Mouse (Mus musculus) kidney, postnatal 25 days (tissue): ENCODE results near the gene Cdh1.

ENCODE experiments used
- DNase-seq, 2 experiments: peaks; one replicate each; pipeline ENCODE4 v3.0.0; 2021; ENCODE audit warnings: mixed read lengths in 2 of 2

The Cdh1 gene

DNA sequence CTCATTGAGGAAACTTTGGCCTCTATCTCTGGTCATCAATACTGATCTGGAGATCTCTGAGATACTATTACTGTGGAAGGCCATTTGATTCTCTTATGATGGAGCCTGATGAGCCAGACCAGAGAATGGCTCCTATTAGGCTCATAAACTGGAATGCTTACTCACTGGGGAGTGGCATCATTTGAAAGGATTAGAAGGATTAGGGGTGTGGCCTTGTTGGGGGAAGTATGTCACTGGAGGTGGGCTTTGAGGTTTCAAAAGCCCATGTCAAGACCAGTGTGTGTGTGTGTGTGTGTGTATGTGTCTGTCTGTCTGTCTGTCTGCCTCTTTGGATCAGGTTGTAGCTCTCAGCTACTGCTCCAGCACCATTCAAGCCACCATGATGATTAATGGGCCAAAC lies 20.8 kb downstream of the Cdh1 start:
- no peak for DNase-seq

DNA sequence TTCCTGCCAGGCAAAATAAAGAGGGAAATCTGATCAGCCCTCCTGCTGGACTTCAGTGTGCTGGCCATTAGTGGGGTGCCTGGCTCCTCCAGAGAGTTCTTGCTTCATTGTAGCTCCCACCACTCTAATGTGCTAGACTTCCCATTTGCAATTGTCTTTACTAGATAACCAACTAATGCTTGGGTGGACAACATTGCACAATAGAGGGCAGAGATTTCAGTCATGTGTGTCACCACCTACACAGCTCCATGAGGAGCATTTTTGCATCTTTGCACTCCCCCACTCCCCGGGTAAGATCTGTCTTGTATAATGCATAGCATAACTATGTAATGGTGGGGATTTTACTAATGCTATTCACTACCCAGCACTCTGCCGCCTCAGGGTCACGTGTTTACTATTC lies 21.6 kb downstream of the Cdh1 start:
- DNase-seq = no peak

DNA sequence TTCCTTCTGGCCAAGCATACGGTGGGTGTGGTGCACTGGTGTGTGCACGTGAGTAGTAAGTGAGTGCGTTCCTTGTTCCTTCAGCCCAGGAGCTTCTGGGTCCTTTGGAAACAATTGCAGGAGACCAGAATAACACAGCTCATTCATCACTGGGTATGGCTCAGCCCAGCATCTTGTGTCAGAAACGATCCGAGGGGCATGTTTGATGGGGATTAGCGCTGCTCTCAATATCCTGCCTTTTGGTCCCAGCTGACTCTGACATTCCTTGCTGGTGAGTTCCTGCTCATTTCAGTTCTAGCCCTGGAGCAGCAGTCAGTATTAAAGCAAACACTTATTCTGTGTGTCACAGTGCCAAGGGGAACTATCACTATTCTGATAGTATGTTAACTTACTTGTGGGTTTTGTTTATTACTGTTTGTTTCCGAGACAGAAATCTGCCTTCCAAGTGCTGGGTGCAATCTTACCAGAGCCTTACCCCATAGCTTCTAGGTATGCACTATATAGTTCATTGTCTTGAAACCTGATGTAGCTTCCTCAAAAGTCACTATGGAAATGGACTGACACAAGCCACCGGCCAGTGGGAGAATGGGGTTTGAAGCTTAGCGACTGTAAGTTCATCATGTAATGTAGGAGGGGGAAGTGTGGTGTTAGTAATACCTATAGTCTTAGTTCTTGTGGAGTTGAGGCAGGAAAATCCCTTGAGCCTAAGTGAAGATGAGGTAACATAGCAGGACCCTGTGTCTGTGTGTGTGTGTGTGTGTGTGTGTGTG lies 23.1 kb downstream of the Cdh1 start:
- DNase-seq = no peak

DNA sequence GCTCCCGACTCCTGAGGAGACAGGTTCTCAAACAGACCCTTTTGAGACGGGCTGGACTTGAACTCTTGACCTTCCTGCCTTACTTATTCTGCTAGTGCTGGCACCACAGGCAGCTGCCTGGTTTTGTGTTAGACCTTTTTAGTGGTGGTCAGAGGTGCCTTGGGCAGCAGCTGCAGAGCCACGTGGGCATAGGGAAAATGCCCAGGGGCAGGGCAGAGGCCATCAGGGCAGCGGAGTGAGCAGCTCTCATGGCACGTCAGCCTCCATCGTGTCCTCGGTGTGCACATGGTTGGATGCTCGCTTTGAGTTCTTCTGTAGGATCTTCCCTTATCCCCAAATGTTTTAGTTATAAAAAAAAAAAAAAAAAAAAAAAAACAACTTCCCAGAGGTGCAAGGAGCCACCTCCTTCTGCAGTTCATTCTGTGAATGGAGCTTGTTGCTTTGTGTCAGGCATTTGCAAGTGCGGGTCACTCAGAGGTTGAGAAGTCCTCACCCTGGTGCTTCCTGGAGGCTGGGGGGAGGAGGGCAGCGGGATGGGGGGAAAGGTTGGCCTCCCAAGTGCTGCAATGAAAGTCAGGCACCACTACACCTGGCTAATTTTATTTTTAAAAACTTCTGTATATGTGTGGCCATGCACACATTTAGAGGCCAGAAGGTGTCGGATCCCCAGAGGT lies 25.3 kb downstream of the Cdh1 start:
- peak; percentile 33 to 69 for DNase-seq

DNA sequence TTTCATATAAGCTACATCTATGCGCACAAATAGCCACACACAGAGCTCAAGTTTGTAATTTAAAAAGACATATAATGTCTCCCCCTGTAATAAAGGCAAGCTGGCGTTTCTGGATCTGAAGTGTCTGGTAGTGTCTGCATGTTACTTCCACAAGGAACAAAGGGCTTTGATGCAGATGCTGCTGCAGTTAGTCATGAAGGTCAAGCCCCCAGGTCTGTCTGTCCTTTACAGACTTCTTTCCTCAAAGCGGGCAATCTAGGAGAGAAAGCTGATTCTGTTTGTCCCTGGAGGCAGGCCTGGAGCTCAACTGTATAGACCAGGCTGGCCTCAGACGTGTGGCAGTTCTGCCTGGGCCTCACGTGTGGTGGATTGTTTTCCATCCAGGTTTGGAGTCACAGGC lies 26.3 kb downstream of the Cdh1 start:
- no peak for DNase-seq

DNA sequence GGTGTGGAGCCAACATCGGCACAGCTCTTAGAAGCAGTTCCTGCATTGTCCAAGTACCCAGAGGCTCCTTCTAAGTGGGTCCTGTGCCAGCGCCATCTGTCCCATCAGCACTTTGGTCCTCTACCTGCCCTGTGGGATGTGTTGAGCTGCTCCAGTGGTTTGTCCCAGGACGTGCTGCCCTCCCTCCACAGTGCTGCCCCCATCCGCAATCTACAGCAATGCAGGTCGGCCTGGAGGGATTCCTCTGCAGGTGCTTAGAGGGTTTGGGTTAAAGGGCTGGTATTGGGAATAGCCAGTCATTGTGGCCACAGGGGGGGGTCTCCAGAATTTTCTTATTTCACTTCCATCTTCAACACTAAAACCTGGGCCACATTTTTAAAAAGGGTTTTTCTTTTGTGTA lies 28.8 kb downstream of the Cdh1 start:
- no peak for DNase-seq

DNA sequence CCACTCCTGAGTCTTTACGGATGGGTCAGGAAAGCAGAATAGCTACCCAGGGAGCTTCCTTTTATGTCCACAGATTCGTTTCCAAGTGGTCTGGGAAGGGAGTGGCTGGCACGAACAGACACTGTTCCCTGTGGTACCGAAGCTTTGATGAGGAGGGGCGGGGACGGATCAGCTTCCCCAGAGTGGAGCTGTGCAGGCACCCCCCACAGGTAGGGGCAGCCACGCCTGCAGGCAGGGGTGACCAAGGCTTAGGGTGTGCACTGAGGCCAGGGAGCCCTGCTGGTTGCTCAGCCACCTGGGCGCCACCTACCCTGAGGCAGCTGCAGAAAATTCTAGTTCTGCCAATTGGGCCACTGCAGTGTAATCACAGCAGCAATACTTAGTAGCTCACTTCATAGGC lies 29.5 kb downstream of the Cdh1 start:
- peak; percentile 31 to 59 for DNase-seq

DNA sequence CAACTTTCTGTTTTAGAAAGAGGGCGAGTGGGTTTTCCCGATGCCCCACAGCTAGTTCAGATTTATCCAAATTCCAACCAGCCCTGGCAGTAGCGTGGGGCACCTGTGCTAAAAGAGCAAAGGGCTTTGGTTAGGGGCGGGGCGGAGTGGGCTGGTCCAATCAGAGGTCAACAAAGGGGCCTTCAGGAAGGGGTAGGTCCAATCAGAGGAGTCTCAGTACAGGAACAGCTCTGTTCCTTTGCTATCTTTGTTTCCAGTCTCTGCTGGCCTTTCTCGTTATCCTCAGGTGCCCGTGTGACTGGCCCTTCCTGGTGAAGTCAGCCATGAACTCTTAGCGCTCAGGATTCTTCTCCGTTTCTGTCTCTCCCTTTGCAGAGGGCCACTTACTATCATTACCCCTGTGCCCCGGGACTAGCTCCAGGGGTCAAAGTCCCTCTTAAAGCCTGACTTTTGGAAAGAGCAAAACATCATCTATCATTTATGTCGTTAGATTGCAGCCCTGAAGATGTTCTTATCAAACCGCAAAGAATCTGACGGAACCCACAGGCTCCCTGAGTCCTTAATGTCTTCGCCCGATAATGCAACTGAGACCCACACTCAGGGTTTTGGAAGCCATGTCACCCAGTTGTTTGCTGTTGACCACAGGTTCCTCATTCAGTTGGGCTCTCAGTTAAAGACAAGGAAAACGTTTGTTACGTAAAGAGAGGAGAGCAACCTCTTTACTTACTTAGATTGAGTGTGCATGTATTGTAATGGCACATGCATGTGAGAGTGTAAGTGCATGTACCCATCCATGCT lies 30.4 kb downstream of the Cdh1 start:
- DNase-seq = peak; percentile 77 to 90

DNA sequence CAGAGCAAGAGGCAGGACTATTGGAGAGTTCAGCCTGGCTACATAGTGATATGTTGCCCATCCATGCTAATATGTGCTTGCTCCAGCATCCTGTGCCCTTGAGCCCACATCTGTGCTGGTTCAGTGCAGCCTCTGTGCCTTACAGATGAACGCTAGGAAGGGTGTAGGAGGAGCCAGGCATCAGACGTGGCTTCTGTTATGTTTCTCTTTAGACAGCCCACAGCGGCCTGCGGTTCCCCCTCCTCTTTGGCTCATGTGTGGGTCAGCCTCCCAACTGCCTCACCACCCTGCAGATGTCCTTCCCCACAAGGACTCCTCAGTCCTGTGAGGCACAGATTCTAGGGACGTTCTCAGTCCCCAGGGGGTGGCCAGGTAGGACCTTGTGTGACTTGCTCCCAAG lies 32.1 kb downstream of the Cdh1 start:
- no peak for DNase-seq

DNA sequence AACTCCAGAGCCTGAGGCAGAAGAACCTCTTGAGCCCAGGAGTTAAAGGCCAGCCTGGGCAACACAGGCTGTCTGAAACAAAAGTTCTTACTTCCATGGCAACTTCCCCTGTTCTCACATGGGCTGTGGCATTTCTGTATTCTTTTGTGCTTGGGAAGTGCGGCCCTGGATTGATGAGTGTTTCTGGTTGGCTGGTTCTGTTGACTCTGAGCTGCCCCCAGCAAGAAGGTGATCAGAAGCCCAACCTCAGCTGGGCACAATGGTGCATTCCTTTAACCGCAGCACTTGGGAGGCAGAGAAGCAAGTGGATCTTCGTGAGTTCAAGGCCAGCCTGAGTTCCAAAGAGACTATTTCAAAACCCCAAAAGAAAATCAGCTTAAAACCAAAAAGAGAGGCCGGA lies 34.3 kb downstream of the Cdh1 start:
- peak in 1 of 2 experiments; percentile 33 for DNase-seq

DNA sequence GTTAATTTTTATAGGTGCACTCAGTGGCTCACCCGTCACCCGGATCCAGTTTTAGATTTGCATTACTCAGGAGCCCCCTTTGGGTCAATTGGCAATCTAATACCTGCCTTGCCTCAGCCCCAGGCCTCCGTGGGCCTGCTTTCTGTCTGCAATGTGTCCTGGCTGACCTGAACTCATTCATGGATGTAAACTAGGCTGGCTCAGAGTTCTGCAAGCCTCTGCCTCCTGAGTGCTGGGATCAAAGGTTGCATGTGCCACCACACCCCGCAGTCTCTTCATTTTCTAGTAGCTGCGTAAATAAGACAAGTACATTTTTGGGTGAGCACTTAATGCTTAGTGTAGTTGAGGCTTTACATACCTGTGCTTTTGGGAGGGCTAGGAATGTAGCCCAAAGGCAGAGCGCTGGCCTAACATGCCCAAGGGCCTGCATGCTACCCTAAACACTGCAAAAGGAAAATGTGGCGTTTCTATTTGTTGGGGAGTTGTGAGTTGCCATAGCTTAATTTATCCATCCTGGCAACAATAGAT lies 35.7 kb downstream of the Cdh1 start:
- DNase-seq = peak; percentile 58 to 70

DNA sequence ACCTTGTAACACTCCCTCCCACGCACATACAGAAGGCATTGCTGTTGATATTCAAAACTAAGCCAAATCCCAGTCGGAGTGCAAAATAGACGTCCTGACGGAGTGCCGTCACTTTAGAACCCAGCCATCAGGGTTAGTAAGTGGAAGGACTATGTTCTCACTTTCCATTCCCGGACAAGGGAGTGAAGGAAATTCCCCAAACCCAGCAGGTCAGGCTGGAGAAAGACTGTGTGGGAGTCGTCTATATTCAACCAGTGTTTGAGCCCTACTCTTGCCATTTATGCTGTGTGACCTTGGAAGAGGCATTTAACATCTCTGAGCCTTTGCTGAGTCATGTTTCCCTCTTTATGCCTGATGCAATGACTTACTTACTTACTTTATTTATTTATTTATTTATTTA lies 37.1 kb downstream of the Cdh1 start:
- DNase-seq = no peak

DNA sequence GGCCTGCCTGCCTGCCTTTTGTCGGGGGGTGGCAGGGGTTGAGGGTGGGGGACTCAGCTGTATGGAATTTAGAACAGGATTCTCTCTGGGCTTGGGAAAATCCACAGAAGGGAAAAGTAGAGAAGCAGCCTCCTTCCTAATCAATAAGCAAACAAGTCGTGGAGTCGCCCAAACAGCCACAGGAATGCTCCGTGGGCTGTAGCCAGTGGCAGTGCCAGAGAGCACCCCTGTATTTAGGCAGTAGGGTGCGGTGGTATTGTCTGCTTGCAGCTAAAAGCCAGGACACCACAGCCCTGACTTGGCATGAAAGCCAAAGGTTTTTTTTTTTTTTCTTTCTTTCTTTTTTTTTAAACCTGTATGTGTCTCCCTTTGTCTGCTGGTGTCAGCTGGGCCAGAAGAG lies 37.8 kb downstream of the Cdh1 start:
- peak in 1 of 2 experiments; percentile 25 for DNase-seq

DNA sequence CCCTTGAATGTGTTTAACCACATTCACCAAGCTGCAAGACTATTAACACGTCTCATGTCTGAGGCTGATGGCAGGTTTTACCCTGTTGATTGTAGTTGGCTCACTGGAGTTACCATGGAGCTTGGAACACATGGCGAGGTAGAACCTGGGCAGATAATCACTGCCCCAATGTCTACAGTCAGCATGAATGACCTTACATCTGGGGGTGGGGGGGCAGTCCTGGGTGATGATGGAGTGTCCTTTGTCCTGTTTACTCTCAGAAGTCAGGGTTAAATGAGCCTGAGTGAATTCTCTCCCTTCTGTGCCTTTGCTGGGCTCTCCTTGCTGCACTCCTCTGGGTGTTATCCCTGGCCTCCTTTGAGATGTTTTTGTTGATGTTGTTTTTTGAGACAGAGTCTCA lies 39.0 kb downstream of the Cdh1 start:
- peak in 1 of 2 experiments; percentile 35 for DNase-seq

DNA sequence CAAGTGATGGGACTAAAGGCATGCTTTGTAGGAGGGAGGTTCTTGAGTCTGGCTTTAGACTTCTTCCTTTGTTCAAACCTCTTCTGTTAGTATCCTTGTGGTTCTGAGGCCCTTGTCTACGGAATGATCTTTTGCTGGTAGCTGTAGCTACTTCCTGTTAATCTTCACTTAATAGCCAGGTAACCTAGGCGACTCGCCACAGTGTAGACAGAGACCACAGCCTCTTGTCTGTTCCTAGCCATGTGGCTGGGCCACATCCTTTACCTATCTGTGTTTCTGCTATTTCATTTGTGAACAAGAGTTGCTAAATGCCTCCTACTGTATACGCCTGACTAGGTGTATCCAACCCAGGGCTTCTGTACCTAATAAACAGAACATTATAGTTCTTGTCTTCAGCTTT lies 39.9 kb downstream of the Cdh1 start:
- peak in 1 of 2 experiments; percentile 18 for DNase-seq

DNA sequence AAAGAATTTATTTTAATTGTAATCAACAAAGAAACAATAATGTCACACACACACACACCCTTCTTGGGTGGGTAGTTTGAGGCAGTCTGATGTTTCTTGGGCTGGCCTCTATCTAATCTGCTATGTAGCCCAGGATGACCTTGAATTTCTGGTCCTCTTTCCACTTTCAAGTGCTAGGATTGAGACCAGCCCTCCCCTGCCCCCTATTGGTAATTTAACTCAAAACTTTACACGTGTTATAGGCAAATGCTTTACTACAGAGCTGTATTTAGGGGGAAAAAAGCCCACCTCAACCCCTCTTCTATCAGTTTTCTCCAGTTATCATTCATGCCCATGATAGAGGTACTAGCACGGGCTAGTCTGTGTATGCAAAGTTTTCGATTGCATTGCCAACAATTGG lies 41.8 kb downstream of the Cdh1 start:
- DNase-seq = no peak

DNA sequence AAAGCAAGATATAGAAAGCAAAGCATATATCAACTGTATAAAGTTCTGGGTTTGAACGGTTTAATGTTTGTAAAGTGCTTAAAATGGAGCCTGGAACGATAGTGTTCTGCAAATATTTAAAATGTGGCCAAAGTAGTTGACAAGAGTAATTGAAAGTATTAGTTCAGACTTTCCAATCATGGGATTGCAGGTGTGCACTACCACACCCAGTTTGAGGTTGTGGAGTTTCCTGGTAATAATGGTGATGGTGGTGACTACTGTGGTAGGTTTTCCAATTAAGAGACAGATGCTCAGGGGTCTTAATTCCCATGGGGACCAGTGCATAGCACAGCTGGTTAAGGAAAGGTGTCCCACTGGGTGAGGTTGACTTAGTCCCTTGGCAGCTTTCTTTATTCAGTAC lies 43.0 kb downstream of the Cdh1 start:
- DNase-seq = no peak

DNA sequence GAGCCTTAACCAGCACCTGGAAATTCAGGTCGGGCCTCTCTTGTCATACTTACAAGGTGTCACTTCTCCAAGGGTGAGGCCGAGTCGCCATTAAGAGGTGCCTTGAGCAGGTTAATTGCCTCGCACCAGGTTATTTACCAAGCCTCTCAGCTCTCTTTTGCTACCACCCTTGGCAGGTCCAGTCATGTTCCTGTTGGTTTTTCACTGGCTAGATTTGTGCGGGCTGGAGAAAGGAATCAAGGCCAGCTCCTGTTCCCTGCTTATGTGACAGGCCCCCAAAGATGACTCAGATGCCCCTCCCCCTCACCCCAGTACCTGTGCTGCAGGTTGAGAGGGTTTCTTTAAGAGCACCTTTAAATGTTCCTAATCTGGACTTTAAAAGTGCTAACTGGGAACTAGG lies 43.6 kb downstream of the Cdh1 start:
- peak in 1 of 2 experiments; percentile 36 for DNase-seq

DNA sequence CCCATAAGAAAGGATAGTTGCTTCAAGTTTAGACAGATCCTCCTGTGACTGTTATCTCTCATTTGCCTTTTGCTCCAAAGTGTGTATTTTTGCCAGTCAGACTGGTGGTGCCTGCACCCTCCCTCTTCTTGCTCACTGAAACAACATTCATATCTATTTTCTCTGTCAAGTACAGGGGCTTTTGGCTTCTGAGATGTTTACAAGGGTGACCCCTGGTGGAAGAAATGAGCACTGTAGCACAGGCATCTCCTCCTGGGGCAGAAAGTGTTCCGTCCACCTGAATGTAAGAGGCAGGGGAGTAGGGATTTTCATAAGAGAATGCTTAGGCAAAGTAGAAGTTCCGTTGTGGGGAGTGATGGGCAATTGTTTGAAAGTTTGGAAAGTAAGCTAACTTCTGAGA lies 44.2 kb downstream of the Cdh1 start:
- peak; percentile 69 to 90 for DNase-seq

DNA sequence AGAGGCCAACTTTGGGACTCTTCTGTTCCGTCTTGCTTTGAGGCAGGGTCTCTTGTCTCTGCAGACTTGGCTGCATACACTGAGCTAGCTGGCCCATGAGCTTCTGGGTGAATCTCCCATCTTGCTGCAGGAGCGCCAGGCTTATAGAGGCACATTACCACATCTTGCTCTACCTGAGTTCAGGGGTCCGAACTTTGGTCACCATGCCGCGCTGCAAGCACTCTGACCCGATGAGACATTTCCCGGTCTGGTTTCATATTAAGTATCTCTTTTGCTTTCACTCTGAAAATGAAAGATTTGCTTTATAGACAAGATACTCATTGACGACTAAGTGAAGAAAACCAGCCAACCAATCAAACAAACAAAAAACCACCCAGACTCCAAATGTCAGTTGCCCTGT lies 45.3 kb downstream of the Cdh1 start:
- peak in 1 of 2 experiments; percentile 61 for DNase-seq

DNA sequence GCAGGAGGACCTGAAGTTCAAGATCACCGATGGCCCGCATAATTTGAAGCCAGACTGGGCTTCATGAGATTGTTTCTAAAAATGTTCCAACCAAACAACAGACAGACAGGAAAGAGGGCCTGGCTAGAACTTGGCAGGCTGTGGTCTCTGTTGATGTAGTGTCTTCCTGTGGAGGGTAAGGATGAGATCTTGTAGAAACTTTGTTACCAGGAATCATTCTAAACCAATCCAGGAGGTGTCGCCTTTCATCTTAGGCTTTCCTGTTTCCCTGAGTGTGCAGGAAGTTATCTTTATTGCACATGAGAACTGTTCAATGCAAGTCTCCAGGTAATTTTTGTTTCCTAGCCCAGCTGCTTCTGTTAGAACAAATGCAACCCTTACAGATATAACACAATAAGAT lies 48.8 kb downstream of the Cdh1 start:
- DNase-seq = no peak

DNA sequence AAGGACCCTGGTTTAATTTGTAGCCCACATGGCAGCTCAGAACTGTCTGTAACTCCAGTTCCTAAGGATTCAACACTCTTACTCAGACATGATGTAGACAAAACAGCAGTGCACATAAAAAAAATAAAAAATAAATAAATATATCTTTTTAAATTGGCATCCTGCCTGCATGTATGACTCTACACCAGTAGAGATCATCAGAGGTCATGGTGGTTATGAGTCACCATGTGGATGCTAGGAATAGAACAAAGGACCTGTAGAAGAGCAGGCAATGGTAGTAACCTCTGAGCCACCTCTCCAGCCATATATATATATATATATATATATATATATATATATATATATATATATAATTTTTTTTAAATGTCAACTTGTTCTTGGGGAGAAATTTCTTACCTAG lies 52.9 kb downstream of the Cdh1 start:
- peak in 1 of 2 experiments; percentile 5 for DNase-seq

DNA sequence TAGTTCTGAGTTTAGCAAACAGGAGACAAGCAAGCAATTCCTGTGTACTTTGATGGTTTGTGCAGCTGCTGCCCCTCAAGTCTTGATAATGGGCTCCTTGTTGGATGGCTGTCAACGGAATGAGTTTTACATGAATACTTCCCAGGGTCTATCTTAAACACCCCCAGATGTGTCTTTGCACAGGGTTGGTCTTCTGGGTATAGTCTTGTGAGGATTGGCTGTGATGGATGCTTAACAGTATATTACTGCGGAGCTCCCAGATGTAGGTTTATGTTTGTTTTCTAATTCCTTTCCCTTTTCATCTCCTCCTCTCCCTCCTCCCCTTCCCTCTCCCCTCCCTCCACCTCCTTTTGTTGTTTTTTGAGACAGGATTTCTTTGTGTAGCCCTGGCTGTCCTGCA lies 69.6 kb downstream of the Cdh1 start:
- DNase-seq = no peak

DNA sequence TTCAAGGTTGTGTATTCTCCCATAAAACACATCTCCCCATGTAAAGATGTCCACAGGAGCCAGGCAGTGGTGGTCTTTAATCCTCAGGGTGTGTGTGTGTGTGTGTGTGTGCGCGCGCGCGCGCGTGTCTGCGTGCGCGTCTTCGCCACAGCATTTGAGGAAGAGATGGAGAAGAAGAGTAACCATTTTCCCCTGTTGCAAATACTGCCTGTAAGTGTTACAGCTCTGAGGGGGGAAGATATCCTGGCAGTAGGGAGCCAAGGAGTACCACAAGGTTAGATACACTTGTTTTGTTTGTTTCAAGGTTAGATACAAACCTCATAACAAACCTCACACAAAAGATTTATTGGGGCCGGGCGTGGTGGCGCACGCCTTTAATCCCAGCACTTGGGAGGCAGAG lies 71.2 kb downstream of the Cdh1 start:
- no peak for DNase-seq
